Mouse (Mus musculus): ENCODE data around the gene Klhl23.

DNA sequence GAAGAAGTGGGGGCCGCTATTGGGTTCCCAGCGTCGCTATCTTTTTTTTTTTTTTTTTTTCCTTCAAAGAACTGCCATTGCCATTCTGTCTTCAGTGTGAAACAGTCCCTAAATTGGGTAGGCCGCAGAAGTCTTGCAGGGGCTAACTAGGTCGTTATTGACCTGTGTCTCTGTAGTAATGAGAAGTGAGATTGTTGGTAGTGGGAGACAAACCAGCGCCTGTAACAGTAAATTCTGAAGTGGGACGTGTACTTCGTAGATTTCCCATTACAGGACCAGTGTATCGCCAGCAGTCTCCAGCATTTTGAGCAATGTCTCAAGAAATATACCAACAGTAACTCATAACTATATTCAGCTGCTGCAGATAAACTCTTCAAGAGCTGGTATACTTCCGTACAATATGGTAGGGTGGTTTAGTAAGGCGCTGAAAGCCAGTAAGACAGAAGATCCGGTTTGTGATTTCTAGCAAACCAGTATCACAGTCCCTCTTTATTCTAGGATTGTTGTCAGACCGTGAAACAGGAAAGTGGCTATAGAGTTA is 40.4 kb downstream of the Klhl23 start:
- TF ChIP-seq CTCF (IDR thresholded peaks at IDR 0.05; ENCODE audit: low read depth) (no peak), EP300 (IDR thresholded peaks at IDR 0.05; ENCODE audit: low read depth) (no peak)
